Mouse (Mus musculus): Measurements from ENCODE around the gene Gapt. TPM values are rescaled to one million over a fixed set of nuclear protein-coding genes. Genes with fewer than 3 reads are reported as not detected.

The Gapt gene
- 10 to 100 TPM; 80.9 to 84.8 TPM for total RNA-seq (2023)

DNA sequence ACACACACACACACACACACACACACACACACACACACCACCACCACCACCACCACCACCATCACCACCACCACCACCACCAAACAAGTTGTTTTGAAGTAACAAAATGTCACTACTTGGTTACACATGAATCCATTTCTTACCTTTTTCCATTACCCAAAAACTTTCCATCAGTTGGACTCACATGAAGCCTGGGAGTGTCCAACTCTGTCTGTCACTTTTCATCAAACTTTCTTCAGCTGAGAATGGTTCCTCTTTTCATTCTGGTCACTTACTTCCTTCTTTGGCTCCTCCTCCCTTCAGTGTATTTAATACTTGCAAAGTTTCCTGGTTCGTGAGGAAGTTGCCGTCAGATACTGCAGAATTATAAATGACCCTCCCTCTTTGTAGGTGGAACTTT is at the start of gene Gapt:
Gene Gapt (minus strand): TSS at position 259 of the 400 bp plus-strand sequence.

DNA sequence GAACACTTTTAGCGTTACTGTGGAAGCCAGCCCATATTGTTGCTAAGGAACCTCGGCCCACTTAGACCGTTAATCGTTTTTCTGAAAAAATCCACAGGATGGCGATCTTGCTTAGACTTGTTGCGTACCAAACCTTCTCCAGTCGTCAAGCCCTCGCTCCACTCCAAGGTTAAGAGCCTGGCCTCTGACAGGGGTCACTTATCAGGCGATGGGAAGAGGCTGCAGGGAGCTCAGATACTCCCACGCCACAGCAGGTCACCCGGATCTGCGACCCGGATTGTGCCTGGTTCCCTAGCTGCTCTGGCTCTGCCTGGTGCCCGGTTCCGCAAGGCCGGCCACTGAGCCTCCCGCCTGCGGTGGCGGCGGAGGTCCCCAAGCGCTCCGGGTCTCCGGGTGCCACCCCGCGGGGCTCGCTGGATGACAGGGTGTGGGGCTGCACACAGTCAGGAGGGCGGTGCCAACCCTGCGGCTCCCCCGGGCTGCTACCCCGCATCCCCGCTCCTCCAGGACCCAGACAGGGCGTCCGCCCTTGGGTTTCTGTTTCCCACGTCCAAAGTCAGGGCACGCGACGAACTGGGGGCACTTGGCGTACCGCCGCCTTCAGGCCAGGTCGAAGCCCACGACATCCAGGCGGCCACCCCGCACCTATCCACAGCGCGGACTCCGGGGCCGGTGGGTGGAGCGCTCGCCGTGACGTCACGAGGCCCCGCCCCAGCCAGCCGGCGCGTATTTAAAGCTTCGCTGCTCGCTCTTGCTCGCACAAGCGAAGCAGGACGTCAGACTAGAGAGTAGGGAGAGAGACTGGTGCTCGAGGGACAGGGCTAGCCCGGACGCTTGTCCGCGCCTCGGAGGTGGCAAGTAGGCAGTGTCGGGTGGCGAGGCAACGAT is 37.5 kb upstream of the Gapt start, which contains the start of gene Plk2:
Gene Plk2 (plus strand): TSS at position 756 of the 888 bp plus-strand sequence.

Other genes starting within 250 kb of the Gapt start
- not detected for gene Rab3c, start 76.2 kb downstream of the Gapt start, total RNA-seq (2023)
- gene Plk2, start 37.8 kb upstream of the Gapt start, total RNA-seq (2023), result 10 to 100 TPM; 50.0 to 61.5 TPM